Comparison of ENCODE assay signal across 8 mouse cellular contexts in the genomic region with DNA sequence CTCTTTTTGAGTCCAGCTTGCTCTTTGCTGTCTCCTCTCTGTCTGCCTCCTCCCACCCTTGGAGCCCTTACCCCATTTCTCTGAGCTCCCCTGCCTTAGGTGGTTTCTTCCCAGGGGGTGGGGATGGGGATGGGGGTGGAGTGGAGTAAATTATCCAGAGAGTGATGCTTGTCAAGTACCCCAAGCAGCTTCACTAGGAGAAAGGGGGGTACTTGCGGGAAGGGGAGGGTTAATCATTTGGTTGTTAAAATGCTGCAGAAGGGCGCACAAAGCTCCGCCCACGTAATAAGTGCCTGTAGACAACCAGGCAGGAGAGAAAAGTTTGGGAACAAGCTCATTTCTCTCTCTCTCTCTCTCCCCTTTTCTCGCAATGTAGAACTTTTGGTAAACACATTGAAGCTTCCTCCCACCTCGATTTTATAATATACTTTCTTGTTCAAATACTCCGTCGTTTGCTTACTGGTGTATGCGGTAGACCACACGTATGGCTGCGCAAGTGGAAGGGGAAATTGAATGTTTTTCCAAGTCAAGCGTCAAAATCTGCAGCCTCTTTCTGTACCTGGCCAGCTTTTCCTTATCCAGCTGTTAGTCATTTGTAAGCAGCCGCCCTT.
DNase-seq lines count a peak whose midpoint lies in the region; ATAC-seq and TF ChIP-seq lines count a peak whose summit lies in the region.

No protein-coding gene starts in this region.

- under 1% methylated on average over 13 of the region's 13 CpGs for WGBS in kidney, embryonic 15.5 days
- under 1% methylated on average over 13 of the region's 13 CpGs for WGBS in hindbrain, postnatal 0 days
- WGBS in lung, adult 2 months, result 3% methylated on average over 13 of the region's 13 CpGs

- no peak overlapping the region for H3K27ac ChIP-seq in kidney, embryonic 15.5 days
- no peak overlapping the region; the same call in 1 of the 2 replicates for H3K27ac ChIP-seq in hindbrain, postnatal 0 days

- peak; percentile 58; the same call in 1 of the 2 replicates for ATAC-seq in kidney, embryonic 15.5 days (replicated peaks; ENCODE audit: low FRiP score)
- ATAC-seq in hindbrain, postnatal 0 days, result peak; percentile 55; the same call in 1 of the 2 replicates

- H3K9me3 ChIP-seq in kidney, embryonic 15.5 days (replicated peaks), result no peaks in the 10 kb centered on the region
- H3K9me3 ChIP-seq in hindbrain, postnatal 0 days (ENCODE audit: low read length), result no peaks in the 10 kb centered on the region

- peak overlapping the region; percentile 71 for H3K4me2 ChIP-seq in kidney, embryonic 15.5 days
- peak overlapping the region; percentile 65 for H3K4me2 ChIP-seq in hindbrain, postnatal 0 days (ENCODE audit: low read depth, low read length)

- H3K4me3 ChIP-seq in kidney, embryonic 15.5 days (replicated peaks), result peak overlapping the region; percentile 39
- H3K4me3 ChIP-seq in hindbrain, postnatal 0 days (ENCODE audit: low read length), result peak overlapping the region; percentile 46
- no peak overlapping the region for H3K4me3 ChIP-seq in lung, adult 2 months (replicated peaks; ENCODE audit: extremely low read depth, low read depth, low read length)

- H3K36me3 ChIP-seq in kidney, embryonic 15.5 days, result no peaks in the 10 kb centered on the region
- no peaks in the 10 kb centered on the region for H3K36me3 ChIP-seq in hindbrain, postnatal 0 days (ENCODE audit: insufficient read depth, low read length)

- H3K27me3 ChIP-seq in kidney, embryonic 15.5 days, result peaks cover 16% of the 10 kb centered on the region; the same call in 1 of the 2 replicates
- no peaks in the 10 kb centered on the region for H3K27me3 ChIP-seq in hindbrain, postnatal 0 days (ENCODE audit: insufficient read depth, low read length)

- TF ChIP-seq CTCF in hindbrain, postnatal 0 days (IDR thresholded peaks at IDR 0.05; ENCODE audit: low read depth), result no peak
- no peak for TF ChIP-seq CTCF in lung, adult 2 months (IDR thresholded peaks at IDR 0.05; ENCODE audit: insufficient read depth, low read length)

- no peak for TF ChIP-seq POLR2A in lung, adult 2 months (IDR thresholded peaks at IDR 0.05; ENCODE audit: borderline replicate concordance, extremely low read depth, low read depth, low read length)

- H3K4me1 ChIP-seq in kidney, embryonic 15.5 days, result peaks cover 15% of the 10 kb centered on the region
- H3K4me1 ChIP-seq in hindbrain, postnatal 0 days (ENCODE audit: insufficient read depth, low read length), result no peaks in the 10 kb centered on the region; the same call in none of the 2 replicates
- H3K4me1 ChIP-seq in lung, adult 2 months (ENCODE audit: control insufficient read depth, insufficient read depth, low read length), result no peaks in the 10 kb centered on the region

- DNase-seq in kidney, adult 18-20 months, result no peak
- peak; percentile 20 for DNase-seq in embryo, embryonic 9.5 days (ENCODE audit: extremely low spot score)
- DNase-seq in hindbrain, postnatal 0 days (ENCODE audit: low spot score), result peak; percentile 21
- DNase-seq in neural tube, embryonic 10.5 days (ENCODE audit: extremely low spot score, low spot score), result peak; percentile 13
- no peak for DNase-seq in urinary bladder, postnatal 25 days (ENCODE audit: low spot score)
- no peak for DNase-seq in lung, adult 2 months
- DNase-seq in lung, postnatal 25 days (ENCODE audit: low spot score), result no peak

- no peak overlapping the region for H3K9ac ChIP-seq in kidney, embryonic 15.5 days
- H3K9ac ChIP-seq in hindbrain, postnatal 0 days (replicated peaks; ENCODE audit: low read length), result peak overlapping the region; percentile 58; the same call in 1 of the 2 replicates

Comparison
In these comparisons a context has a peak if more than half of its experiments do, and no peak if none do; other contexts are left out.
1. DNase-seq: peak in embryo, embryonic 9.5 days (single experiment), hindbrain, postnatal 0 days (single experiment) and neural tube, embryonic 10.5 days (single experiment); none in kidney, adult 18-20 months (single experiment), urinary bladder, postnatal 25 days (single experiment), lung, adult 2 months (single experiment) and lung, postnatal 25 days (single experiment).